Mouse (Mus musculus) granulocyte monocyte progenitor cell, adult 5-6 weeks (primary cell): ENCODE data around the gene Fam131a. TPM values are rescaled to one million over a fixed set of nuclear protein-coding genes. Genes with fewer than 3 reads are reported as not detected.
A peak's percentile ranks its signal among the peaks of the same experiment; 100 is the strongest.

Experiments
- ATAC-seq: replicated peaks from 2 replicates; pipeline ENCODE4 v1.8.0; 2016; ENCODE audit warnings: mild to moderate bottlenecking, moderate TSS enrichment, inconsistent platforms; ENCODE audit not compliant: poor library complexity, severe bottlenecking
- total RNA-seq, 2 experiments: library from RNA; stranded (forward) in 1 of 2; stranded (reverse) in 1 of 2; fragments of 200-712, 200-1000 nt in 1 of 2; fragments of >200 nt in 1 of 2; fragmentation: Nextera tagmentation in 1 of 2; gene quantifications; 2 replicates each; pipeline ENCODE4 v1.2.3; 2014 to 2017

Fam131a gene
- total RNA-seq, 2 experiments from 2014 or later = not detected

DNA sequence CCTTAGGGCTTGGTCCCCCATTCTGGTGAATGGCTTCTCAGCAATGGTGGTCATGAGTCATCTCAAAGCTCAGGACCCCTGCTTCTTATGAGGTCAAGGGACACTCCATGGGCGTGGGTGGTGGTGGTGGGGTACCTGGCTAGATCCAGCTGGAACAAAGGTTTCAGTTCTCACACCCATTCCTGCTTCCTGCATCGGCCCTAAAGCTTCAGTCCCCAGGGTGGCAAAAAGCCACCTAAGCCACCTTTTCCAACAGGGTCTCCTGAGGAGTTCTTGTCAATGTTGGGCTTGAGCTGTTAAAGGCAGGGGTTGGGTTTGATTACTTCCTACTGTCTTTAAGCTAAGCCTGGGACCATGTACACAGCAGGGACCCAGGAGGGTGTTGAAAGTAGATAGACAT lies 22.1 kb downstream of the Fam131a start:
- no peak for ATAC-seq

DNA sequence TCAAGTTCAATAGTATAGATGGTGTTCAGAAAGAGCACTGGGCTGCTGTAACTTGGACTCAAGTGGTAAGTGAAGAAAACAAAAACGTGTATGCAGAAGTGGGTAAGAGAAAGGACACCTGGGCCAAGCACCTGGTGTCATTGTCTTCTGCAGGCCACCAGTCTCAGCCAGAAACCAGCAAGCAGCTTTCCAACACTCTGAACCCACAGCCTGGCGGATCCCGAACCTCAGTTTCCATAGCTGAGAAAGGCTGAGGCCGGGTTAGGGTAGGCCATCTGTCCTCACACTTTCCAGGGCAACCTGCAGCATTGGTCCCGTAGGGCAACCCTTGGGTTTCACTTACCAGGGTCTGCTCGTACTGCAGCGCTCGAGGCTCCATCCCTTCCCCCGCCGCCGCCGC lies 22.5 kb downstream of the Fam131a start:
- ATAC-seq = no peak

DNA sequence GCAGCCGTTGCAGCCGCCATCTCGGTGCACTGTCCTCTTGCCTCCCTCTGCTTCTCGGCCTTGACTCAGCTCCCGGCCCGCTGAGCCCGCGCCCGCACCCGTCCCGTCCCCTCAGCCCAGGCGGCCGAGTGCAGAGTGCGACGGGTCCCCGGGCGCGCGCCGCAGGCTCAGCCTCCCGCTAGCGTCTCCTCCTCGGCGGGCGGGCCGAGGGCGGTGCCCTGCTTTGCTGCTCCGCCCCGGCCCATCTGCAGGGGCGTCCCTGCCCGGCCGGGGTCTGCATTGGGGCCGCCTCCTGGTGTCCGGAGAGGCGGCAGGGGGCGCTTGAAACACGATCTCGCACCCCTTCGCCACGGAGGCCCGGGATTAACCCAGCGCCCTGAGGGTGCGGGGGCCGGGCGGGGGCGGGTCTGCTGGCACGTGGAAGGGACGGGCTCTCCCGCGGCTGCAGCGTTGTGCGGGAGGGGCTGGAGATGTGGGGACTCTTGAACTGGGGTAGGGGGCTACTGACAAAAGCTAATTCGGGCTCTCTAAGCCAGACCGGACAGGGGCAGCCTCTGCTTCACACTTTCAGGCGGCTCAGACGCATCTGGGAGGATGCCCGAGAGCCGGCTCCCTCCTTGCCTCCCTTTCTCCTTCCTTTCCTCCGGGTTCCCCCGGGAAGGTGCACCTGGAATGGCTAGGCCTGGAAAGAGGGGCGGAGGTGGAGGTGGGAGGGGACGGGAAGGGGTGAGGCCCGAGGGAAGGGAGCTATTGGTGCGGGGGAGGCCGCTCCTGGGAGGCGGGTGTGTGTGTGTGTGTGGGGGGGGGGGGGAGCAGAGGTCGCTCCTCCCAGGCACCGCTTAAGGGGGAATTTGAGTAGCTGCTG lies 23.2 kb downstream of the Fam131a start:
- peak; percentile 33 for ATAC-seq

DNA sequence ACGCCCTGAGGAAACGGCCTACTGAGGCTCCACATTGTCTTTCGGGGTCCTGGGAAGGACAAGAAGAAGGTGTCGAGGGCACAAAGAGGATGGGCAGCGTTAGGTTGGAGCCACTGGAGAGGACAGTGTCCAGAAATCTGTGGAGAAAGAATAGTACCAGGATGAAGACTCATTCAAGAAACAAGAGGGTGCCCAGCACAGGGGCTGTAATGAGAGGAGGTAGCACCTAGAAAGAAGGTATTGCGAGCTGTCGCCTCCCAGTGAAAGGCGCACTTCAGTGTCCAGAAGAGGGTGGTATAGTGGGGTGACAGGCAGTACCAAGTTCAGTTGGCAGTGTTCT lies 23.8 kb downstream of the Fam131a start:
- ATAC-seq = no peak

DNA sequence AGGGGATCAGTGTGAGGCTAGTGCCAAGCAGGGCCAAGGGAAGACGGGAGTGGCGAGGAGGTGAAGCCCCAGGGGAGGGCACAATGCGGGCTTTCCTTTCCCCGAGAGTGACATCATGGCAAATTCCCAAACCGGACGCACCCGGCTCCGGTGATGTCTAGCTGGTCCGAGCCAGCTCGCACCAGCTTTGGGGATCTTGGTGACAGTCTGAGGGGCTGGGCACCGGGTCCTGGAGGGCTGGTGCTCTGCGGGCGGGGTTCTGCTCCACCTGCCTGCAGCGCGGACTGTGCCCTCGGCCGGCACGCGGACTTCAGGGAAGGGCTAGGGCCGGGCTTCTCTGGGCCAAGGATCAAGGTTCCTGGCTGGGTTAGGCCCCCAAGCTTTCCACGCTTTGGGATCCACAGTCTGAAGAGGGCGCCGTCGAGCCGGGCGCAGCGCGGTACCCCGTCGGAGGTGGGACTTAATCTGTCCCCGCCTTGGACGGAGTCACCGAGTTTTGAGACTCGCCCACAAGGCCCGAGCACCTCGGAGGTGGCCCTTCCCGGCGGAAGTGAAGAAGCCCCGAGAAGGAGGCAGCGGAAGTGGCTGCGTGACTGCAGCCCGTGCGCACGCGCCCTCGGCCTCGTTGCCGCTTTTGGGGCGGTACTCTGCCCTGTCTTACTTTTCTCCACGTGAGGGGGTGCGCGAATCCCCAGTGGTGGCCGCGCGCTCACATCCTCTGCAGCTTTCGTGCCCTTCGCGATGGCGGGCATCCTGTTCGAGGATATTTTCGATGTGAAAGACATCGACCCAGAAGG lies 24.3 kb downstream of the Fam131a start, which contains the start of the genes Polr2h and Clcn2:
Polr2h (plus strand) TSS at position 485 of the 797 bp plus-strand sequence.
Clcn2 (minus strand) TSS at position 566 of the 797 bp plus-strand sequence.
- peak; percentile 80 for ATAC-seq

DNA sequence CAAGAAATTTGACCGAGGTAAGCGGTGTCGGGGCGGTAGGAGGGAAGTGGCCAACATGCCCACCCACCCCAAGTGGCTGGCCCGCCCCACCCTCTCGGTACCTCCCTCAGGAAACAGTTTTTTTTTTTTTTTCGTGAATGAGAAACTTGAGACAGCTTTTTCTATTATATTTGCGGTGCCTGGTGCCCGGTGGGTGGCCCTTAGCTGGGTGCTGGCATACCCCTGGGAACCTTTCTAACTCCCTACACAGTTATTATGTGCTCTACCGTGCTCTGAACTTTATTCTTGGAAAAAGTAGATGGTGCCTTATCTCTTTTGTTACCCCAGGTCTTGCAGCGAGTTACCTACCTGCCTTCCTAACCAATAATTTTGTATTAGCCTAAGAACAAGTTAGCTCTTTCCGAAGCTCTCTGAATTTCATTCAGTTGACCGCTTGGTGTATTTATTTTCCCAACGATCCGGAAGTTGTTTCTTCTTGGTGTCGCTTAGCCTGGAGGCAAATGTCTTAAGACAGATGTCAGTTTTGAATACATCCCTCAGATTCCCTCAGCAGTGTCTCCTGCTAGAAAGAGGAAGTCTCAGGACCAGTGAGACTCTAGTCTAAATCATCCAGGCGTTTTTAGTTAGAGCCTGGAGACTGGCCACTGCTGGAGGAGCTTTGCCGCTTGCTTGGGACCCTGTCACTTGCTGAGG lies 25.1 kb downstream of the Fam131a start:
- ATAC-seq = peak; percentile 17

DNA sequence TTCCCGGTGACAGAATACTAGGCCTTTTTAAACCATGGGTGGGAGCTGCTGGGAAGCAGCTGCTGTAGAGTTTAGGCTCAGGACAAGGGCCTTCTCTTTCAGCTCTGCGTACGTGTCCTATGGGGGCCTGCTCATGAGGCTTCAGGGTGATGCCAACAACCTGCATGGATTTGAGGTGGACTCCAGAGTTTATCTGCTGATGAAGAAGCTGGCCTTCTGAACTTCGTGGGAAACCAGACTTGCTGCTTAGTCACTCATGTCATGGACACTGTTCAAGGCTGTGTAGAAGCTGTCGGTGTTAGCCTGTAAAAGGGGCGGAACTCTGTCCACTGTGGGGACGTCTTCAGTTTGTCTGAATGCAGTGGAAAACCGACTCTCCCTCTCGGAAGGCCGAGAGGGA lies 28.8 kb downstream of the Fam131a start:
- no peak for ATAC-seq

DNA sequence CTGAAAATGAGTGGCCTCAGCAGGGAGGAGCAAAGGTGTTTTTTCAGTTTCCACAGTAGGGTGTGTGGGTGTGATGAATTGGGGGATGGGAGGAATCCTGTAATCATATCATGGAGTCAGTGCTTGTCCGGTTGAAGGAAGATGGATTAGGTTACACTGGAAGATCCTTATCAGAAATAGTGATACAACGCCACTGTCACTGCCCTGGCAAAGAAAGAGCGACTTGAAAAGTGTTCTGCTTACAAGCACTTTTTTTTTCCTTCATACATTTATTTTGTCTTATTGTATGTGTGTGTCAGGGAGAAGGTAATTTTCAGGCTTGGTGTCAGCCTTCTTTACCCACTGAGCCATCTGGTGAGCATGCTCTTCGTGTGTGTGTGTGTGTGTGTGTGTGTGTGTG lies 29.7 kb downstream of the Fam131a start:
- ATAC-seq = no peak

DNA sequence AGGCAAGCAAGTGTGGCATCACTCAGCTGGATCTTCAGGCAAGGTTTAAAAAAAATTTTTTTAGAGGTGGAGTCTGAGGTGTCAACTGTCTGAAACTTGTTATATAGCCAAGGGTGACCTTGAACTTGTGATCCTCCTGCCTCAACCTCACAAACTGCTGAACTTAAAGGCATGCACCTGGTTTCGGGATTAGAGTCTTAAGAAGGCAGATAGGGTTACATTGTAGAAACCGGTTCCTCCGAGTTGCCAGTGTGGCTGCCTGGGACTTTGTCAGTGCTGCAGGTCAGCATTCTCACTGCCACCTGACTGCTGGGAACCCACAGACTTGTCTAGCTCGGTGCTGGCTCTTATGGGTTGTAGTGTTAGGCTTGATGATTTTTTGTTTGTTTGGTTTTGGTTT lies 30.2 kb downstream of the Fam131a start:
- ATAC-seq = no peak

DNA sequence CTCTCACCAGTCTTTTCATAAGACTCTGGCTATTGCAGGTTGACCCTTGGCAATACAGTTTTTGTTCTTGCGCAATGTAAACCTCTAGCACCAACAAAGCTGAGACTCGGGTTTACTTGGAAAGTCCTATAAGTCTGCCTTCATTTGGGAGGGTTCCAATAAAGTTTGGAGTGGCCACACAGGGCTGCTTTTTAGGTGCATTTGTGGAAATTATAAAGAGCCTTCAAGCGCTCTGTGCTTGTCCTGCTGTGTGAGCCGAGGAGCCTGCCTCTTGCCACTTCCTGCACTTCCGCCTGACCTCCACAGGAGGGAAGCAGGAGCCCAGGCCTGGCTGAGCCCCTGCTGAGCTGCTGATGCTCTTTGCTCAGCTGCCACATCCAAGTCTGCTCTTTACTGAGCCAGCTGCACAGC lies 31.3 kb downstream of the Fam131a start:
- peak; percentile 95 for ATAC-seq

DNA sequence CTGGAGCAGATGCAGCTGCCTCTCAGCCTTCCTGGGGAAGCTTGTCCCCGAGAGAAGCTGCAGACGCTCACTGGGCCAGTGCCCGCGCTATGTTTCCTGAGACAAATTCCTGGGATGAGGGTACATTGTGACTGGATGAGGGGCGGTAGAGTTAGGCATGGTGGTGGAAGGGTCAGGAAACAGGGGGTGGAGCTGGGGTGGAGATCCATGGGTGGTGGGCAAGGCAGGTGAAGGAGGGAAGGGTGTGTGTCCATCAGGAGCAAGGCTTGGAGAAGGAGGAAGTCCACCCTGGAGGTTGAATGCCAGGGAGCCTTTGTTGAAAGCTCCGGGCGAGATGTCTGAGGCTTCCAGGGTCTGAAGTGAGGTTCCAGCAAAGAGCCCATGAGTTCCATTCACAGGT lies 32.3 kb downstream of the Fam131a start:
- no peak for ATAC-seq

DNA sequence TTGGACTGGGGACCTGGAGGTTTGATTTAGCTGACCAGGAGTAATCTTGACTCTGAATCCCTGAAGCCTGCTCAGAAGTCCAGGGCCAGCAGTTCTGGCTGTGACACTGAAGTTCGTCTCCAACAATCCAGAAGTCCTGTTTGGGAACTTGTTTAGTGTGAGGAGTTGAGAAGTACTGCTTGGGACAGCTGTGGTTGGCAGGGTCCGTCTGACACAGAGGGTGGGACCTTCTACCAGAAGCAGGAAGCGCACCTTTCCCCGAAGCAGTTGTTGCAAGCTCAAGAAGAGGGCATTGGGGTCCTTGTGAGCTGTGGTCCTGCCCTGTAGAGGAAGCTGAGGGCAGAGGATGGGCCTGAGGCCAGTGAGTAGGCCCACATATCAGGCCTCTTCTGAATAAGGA lies 32.7 kb downstream of the Fam131a start:
- ATAC-seq = no peak

DNA sequence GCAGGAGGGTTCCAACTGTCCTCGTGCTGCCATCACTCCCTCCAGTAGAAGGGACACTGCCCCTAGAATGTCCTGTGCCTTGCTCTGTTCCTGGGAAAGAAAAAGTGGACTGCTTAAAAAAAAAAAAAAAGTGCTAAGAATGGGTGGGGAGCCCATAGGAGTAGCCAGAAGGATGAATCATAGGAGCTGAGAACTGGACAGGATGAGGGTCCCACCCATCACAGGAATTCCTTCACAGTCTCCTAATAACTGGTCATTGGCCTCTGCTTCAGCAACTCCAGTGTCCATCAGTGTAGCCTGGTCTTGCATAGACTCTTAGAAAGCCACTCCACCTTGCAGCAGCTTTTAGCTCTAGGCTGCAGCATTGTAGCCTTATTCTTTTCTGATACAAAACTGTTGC lies 33.3 kb downstream of the Fam131a start:
- no peak for ATAC-seq

DNA sequence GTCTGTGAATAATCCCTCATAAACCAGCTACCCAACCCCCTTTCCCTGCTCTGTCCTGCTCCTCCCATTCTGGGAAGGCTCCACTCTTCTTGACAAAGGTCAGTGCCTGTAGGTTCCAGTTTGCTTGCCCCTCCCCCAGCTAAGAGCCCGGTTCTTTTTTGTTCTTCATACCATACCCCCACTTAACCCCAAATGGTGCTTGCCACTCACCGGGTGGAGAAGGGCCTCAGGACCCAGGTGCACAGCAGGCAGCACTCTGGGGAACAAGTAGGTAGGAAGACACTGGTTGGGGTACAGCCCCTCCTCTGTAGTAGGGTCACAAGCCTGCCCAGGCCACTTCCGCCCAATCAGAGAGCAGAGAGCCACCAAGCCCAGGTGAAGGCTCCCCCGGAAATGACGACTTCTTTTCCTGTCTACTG lies 37.3 kb downstream of the Fam131a start:
- ATAC-seq = no peak

DNA sequence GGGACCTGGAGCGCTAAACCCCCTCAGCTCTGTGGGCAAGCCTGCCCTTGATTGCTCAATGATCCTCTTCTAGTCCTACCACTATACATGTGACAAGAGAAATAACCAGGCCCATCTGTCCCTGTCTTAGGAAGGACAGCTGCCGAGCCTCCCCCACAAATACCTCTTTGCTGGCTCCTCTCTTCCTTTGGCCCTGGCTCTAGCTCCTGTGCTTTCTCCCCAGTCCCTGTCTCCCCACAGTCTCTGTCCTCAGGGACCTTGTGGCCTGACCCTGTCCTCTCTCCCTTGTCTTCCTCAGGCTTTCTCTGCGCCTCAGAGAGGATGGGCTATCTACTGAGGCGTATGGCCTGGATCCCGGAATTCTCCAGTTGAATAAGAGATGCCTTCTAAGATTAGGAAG lies 38.6 kb downstream of the Fam131a start:
- peak; percentile 59 for ATAC-seq

DNA sequence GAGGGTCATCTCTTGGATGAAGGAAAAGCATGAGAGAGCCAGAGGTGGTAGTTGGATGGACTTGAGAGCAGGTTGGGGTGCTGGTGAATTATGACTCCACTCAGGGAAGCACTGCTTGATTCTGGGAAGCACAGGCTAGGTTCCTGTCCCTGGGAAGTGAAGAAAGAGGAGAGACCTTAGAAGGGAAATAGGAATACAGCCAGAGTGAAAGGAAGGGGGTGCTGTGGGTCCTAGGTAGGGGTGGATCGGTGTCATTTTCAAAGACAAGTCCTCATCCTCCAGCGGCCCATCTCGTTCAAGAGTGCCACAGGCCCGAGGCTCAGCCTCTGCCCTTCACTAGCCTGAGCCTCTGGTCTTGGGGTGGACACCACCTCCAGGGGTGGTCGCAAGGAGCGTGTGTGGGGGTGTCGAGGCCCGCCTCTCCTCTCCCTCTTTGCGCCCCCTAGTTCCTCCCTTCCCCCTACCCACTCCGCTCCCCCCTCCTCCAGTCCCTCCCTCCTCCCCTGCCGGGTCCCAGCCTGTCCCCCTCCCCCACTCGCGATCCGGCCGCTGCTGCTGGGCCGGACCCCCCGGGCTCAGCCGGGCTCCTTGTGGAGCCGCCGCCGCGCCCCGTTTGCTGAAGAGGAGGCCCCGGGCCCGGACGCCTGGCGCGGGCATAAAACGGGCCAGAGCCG lies 39.3 kb downstream of the Fam131a start:
- ATAC-seq = no peak

DNA sequence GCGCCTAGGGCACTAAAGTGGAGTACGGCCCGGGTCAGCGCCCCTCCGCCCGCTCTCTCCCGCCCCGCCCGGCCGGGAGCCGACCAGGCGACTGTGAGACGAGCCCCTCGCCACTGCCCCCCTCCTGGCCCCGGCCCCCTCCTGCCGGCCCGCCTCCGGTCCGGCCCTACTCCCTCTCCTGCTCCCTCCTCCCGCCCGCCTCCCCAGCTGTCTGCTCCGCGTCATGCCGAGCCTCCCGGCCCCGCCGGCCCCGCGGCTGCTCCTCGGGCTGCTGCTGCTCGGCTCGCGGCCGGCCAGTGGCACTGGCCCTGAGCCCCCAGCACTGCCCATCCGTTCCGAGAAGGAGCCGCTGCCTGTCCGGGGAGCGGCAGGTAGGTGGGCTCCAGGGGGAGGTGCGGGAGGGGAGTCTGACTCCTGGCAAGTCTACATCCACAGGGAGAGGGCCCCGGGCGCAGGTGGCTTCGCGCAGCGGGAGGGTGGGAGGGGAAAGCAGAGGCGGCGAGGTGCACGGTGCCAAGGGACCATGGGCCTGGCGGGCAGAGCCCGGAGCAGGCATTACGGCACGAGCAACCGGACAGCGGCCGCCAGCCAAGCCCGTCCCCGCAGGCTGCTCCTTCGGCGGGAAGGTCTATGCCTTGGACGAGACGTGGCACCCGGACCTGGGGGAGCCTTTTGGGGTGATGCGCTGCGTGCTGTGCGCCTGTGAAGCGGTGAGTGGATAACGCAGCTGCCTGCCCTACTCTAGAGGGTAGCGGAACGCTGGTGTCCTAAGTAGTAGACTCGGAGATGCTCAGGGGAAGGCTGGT lies 40.1 kb downstream of the Fam131a start, which contains the start of gene Chrd:
Chrd (plus strand) TSS at position 203 of the 806 bp plus-strand sequence.
- peak; percentile 37 for ATAC-seq

DNA sequence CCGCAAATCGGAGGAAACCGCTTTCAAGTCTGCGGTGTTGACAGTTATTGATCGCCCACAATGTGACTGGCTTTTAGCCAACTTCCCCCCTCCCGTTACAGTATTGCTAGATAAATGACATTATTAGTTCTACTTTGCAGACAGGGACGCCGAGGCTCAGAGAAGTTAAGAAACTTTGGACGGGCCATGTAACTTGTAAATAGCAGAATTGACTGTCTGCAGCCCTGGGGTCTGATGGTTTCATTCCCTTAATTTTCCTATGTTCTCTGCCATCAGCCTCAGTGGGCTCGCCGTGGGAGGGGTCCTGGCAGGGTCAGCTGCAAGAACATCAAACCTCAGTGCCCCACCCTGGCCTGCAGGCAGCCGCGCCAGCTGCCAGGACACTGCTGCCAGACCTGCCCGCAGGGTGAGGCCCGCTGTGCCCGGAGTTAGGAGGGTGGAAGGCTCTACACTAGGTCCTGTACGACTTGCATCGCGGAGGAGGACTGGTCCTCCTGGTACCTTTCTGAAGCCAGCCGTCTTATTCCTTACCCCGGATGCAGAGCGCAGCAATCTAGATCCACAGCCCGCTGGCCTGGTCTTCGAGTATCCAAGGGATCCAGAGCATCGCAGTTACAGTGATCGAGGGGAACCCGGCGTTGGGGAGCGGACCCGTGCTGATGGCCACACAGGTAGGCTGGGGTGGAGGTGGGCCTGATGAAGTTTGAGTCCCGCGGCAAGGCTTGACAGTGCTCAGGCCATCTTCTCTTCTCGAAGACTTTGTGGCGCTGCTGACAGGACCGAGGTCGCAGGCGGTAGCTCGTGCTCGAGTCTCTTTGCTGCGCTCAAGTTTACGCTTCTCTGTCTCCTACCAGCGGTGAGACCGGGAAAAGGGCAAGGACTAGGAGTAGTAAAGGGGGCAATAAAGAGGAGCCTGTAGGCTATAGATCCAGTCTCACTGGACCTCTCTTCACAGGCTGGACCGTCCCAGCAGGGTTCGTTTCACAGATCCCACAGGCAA lies 41.0 kb downstream of the Fam131a start, which contains the start of gene Thpo:
Thpo (minus strand) TSS at position 781 of the 1,000 bp plus-strand sequence.
- ATAC-seq = no peak
